In genomic region chr5:30423121-30423520, GRCm38 (mm10) we compare ENCODE assay signal across 13 mouse cellular contexts. TPM values are rescaled to one million over a fixed set of nuclear protein-coding genes. Genes with fewer than 3 reads are reported as not detected.
"Had no signal": no experiment of that assay in that cellular context is flagged by ENCODE, and none has a peak within 500 bp of the region (broad histone marks: within the 10 kb centered on the region; RNA-seq: fewer than 3 reads in every experiment).

No protein-coding gene starts in this region.

- H3K9me3 ChIP-seq: kidney, embryonic 15.5 days; limb, embryonic 15.5 days; liver, embryonic 12.5 days; lung, embryonic 15.5 days; midbrain, embryonic 12.5 days; neural tube, embryonic 15.5 days had no signal

- H3K9ac ChIP-seq: kidney, embryonic 15.5 days; limb, embryonic 15.5 days; liver, embryonic 12.5 days; lung, embryonic 15.5 days; midbrain, embryonic 12.5 days; neural tube, embryonic 15.5 days had no signal

- H3K36me3 ChIP-seq: kidney, embryonic 15.5 days; limb, embryonic 15.5 days; liver, embryonic 12.5 days; lung, embryonic 15.5 days; midbrain, embryonic 12.5 days; neural tube, embryonic 15.5 days had no signal

- H3K4me1 ChIP-seq: liver, embryonic 12.5 days; midbrain, embryonic 12.5 days had no signal

- H3K4me2 ChIP-seq: limb, embryonic 15.5 days; liver, embryonic 12.5 days; lung, embryonic 15.5 days; midbrain, embryonic 12.5 days; neural tube, embryonic 15.5 days had no signal

- H3K27ac ChIP-seq: kidney, embryonic 15.5 days; limb, embryonic 15.5 days; liver, embryonic 12.5 days; midbrain, embryonic 12.5 days; neural tube, embryonic 15.5 days had no signal

- ATAC-seq: liver, embryonic 12.5 days had no signal

- H3K27me3 ChIP-seq: kidney, embryonic 15.5 days; limb, embryonic 15.5 days; lung, embryonic 15.5 days; midbrain, embryonic 12.5 days; neural tube, embryonic 15.5 days had no signal

- H3K4me3 ChIP-seq: kidney, embryonic 15.5 days; limb, embryonic 15.5 days; liver, embryonic 12.5 days; lung, embryonic 15.5 days; midbrain, embryonic 12.5 days; neural tube, embryonic 15.5 days had no signal

RNA-seq across cellular contexts. Expression of gene Otof, which starts 38.6 kb away (rescaled TPM):
- polyA plus RNA-seq: limb, embryonic 11.5 days; liver, embryonic 16.5 days had no signal

RNA-seq across cellular contexts. Expression of gene 1700001C02Rik, which starts 42.7 kb away (rescaled TPM):
- total RNA-seq: left cerebral cortex, adult 18-20 months; left cerebral cortex, postnatal 10 days; megakaryocyte-erythroid progenitor cell, adult 5-6 weeks had no signal
- polyA plus RNA-seq: kidney, embryonic 15.5 days; large intestine, adult 2 months; limb, embryonic 11.5 days; limb, embryonic 15.5 days; liver, embryonic 12.5 days; liver, embryonic 16.5 days; midbrain, embryonic 12.5 days; stomach, embryonic 14.5 days had no signal
